Mouse (Mus musculus) kidney, adult 2 months (tissue): ENCODE data around the gene Vps36.

Source experiments
- CTCF ChIP-seq: fragments of 200-500 bp; conservative IDR thresholded peaks from 2 replicates; pipeline ENCODE4 v1.5.1; 2011; ENCODE audit warnings: low read depth, mild to moderate bottlenecking, control low read depth, low read length, moderate library complexity, mixed read lengths; ENCODE audit not compliant: insufficient read depth, insufficient read length
- POLR2A ChIP-seq: fragments of 200-500 bp; IDR thresholded peaks from one replicate; pipeline ENCODE4 v1.6.1; 2011; ENCODE audit warnings: low read depth, low read length, control low read depth

DNA sequence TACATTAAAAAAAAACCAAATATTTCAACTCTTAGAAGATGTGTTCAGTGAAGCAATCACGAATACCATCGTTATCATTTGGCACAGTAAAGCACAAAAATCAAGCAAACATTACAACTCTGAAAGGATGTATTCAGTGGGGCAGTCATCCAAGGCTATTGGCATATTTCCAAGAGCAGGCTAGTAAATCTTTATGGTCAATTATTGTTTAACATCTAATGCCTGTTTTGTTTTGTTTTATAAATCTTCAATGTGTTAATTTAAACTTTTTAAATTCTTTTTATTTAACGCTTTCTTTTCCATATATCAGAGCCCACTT, 42.3 kb upstream of the Vps36 start:
- no peak for TF ChIP-seq CTCF
- no peak for TF ChIP-seq POLR2A
